Mouse (Mus musculus): ENCODE measurements around the gene Dnttip2.

Dnttip2 gene

GRCm38 (mm10) chr3:122324528-122324927 is 50.3 kb downstream of the Dnttip2 start:
- DNase-seq (ENCODE audit: low read depth, low spot score), result no peak

- no peak for DNase-seq (ENCODE audit: low read depth, low spot score)
These were observed 56.3 kb downstream of the Dnttip2 start for GRCm38 (mm10) chr3:122330484-122330883.

DNA sequence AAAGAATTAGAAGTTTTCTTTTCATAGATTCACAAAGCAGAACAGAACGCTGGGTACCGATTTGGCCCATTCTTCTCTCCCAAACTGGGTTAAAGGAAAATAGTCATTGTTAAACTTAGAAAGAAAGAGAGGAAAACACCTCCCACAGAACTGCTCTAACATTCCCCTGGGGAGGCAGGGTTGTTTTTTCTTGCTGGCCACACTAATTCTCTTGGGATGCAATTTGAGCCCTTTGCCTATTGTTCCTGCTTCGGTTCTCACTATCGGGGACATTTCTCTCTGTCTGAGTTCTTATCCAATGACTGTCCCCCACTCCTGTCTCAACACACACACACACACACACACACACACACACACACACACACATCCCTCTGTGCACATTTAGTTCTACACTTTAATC is 59.3 kb downstream of the Dnttip2 start:
- peak; percentile 26 for DNase-seq (ENCODE audit: low read depth, low spot score)

- DNase-seq (ENCODE audit: low read depth, low spot score), result no peak
These were observed 59.7 kb downstream of the Dnttip2 start for GRCm38 (mm10) chr3:122333902-122334301.

GRCm38 (mm10) chr3:122334375-122334774 is 60.2 kb downstream of the Dnttip2 start:
- no peak for DNase-seq (ENCODE audit: low read depth, low spot score)

Data from mesoderm, embryonic 11.5 days (tissue).